Mouse (Mus musculus) liver, embryonic 12.5 days (tissue): Measurements from ENCODE around the gene Palld. TPM values are rescaled to one million over a fixed set of nuclear protein-coding genes. Genes with fewer than 3 reads are reported as not detected.

Experiments
- ATAC-seq: fragments of 200-750 bp; cut with Nextera tagmentation; 2 replicates; pipeline ENCODE4 v1.8.0; 2017; ENCODE audit warnings: moderate number of reproducible peaks, mild to moderate bottlenecking, moderate library complexity
- H3K27ac ChIP-seq: fragments of 300-500 bp; sonication (generic); 2 replicates; pipeline ENCODE4 v1.5.1; 2016; ENCODE audit warnings: mild to moderate bottlenecking
- H3K27me3 ChIP-seq: fragments of 300-500 bp; sonication (generic); replicated peaks from 2 replicates; pipeline ENCODE4 v1.6.1; 2016; ENCODE audit warnings: mild to moderate bottlenecking, moderate library complexity
- H3K36me3 ChIP-seq: fragments of 300-500 bp; sonication (generic); 2 replicates; pipeline ENCODE4 v1.6.1; 2016; ENCODE audit warnings: mild to moderate bottlenecking, moderate library complexity
- H3K4me1 ChIP-seq: fragments of 300-500 bp; sonication (generic); 2 replicates; pipeline ENCODE4 v1.6.1; 2016
- H3K4me2 ChIP-seq: fragments of 300-500 bp; sonication (generic); 2 replicates; pipeline ENCODE4 v1.6.1; 2016; ENCODE audit warnings: mild to moderate bottlenecking, moderate library complexity
- H3K4me3 ChIP-seq: fragments of 300-500 bp; sonication (generic); 2 replicates; pipeline ENCODE4 v1.5.1; 2016; ENCODE audit warnings: mild to moderate bottlenecking, moderate library complexity
- H3K9ac ChIP-seq: fragments of 300-500 bp; sonication (generic); 2 replicates; pipeline ENCODE4 v1.6.1; 2016; ENCODE audit warnings: mild to moderate bottlenecking, moderate library complexity
- H3K9me3 ChIP-seq: fragments of 300-500 bp; sonication (generic); replicated peaks from 2 replicates; pipeline ENCODE4 v1.6.1; 2016; ENCODE audit warnings: mild to moderate bottlenecking, moderate library complexity
- WGBS: fragments of 180-500 bp; shearing (Covaris S2); methylation state at CpG from one replicate; pipeline ENCODE4 v1.1.7; 2016; ENCODE audit not compliant: insufficient replicate concordance; 5-methylcytosine and 5-hydroxymethylcytosine counted together
- polyA plus RNA-seq: library from polyadenylated mRNA; unstranded; fragments of >200 nt; fragmentation: Nextera tagmentation; extraction: Ambion mirVana; gene quantifications from 2 replicates; pipeline ENCODE4 v1.2.1, GENCODE M21; 2016

Palld gene
- polyA plus RNA-seq, 1 experiment from 2014 or later = 8.4 TPM

DNA sequence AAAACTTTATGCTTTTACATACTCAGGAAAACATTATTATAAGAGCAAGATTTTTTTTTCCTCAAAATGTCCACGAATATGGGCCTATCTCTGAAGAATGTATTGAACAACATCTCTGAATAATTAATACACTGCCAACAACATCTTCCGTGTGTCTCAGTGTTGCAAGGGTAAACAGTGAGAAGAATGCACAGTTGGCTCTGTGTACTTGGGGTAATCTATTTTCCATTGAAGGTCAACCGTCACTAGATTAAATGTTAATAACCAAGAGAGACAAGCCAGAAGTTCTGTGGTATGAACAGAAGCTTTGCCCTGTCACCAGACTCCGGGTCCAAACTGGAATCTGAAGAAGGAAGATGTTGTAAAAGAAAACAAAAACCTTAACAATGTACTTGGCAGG is 339.1 kb downstream of the Palld start:
- Histone ChIP-seq H3K4me2 (no peak overlapping the region), H3K27ac (no peak overlapping the region), H3K4me3 (no peak overlapping the region), H3K9ac (no peak overlapping the region), H3K36me3 (no peaks in the 10 kb centered on the region), H3K4me1 (0 out of 2 replicates have a peak, but pooled peaks cover 5% of the 10 kb centered on the region), H3K9me3 (no peaks in the 10 kb centered on the region), H3K27me3 (no peaks in the 10 kb centered on the region)
- no peak for ATAC-seq
- WGBS = 72% methylated on average over 4 of the region's 4 CpGs

DNA sequence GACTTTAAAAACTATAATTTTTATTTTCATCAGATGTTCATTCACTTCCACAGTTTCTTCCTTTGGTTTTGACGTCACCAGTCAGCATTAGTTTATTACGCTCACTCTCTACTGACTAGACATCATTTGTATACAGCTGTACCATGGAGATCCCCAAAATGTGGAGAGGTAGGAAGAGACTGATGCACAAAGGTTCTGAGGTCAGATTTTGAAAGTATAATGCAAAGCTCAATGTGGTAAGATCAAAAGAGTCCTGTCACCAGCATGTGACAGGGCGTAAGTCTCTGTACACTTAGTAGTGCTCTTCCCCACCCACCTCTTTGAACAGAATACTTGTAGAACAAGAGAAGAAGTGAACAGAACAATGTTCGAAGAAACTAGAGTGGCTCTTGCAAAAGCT is 339.9 kb downstream of the Palld start:
- no peak for ATAC-seq
- Histone ChIP-seq H3K27me3 (no peaks in the 10 kb centered on the region), H3K27ac (no peak overlapping the region), H3K36me3 (no peaks in the 10 kb centered on the region), H3K4me1 (0 out of 2 replicates have a peak, but pooled peaks cover 5% of the 10 kb centered on the region), H3K4me2 (no peak overlapping the region), H3K9ac (no peak overlapping the region), H3K4me3 (no peak overlapping the region), H3K9me3 (no peaks in the 10 kb centered on the region)
- WGBS = 76% methylated on average over 4 of the region's 4 CpGs

DNA sequence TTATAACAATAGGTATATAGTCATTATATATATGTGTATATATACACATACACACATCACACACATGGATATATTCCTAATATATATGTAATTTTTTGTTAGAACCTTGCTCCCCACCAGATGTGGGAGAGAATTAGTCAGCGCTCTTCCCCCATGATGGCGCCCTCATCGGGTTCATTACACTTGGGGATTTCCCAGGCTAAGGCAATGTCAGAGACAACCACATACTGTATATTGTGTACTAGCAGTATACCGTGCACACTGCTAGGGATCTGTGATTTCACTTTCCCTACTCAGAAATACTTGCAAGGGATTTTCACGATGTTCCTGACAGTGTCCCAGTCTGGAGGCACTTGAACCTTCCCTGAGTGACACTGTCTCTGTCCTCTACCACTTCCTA is 341.3 kb downstream of the Palld start:
- 0 out of 2 replicates have a peak, but pooled peaks cover 5% of the 10 kb centered on the region for H3K4me1 ChIP-seq
- no peaks in the 10 kb centered on the region for H3K36me3 ChIP-seq
- no peaks in the 10 kb centered on the region for H3K9me3 ChIP-seq
- no peak overlapping the region for H3K4me2 ChIP-seq
- no peak for ATAC-seq
- 78% methylated on average over 5 of the region's 5 CpGs for WGBS
- no peak overlapping the region for H3K4me3 ChIP-seq
- H3K9ac ChIP-seq = no peak overlapping the region
- no peak overlapping the region for H3K27ac ChIP-seq
- no peaks in the 10 kb centered on the region for H3K27me3 ChIP-seq

DNA sequence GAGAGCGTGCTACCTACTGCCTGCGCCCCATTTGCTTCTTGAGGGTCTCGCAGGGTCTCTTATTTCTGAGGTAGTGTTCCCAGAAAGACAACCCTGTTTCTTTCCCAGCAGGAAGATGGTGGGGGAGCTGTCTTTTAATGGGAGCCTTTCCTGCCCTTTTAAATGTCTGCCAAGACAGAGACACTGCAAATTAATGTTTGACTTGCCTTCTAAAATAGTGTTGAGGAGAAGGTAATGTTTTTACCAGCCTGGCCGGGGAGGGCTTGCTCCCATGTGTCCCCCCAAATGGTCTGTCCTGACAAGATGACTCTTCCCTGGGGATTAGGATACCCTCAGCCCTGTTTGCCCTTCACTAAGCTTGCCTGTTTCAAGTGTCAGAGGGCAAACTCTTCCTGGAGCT is 342.5 kb downstream of the Palld start:
- Histone ChIP-seq H3K27ac (no peak overlapping the region), H3K4me3 (no peak overlapping the region), H3K4me1 (0 out of 2 replicates have a peak, but pooled peaks cover 5% of the 10 kb centered on the region), H3K9ac (no peak overlapping the region), H3K27me3 (no peaks in the 10 kb centered on the region), H3K9me3 (no peaks in the 10 kb centered on the region), H3K36me3 (no peaks in the 10 kb centered on the region), H3K4me2 (no peak overlapping the region)
- WGBS = 67% methylated on average over 4 of the region's 4 CpGs
- no peak for ATAC-seq

DNA sequence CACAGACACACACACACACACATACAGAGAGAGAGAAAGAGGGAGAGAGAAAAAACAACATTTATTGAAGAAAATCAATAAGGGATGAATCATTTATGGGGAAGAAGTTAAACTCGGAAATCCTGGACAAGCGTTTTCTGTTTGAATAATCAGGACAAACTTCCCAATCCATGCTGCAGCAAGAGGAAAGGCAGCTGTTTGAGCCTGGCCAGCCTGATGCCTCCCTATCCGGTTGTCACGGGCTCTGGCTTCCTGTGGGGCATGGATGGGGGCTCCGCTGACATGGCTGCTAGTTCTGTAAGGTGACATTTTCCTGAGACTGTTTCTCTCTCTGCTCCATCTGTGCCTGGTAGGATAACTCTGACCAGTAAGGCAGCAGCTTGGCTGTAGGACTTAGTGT is 343.0 kb downstream of the Palld start:
- 0 out of 2 replicates have a peak, but pooled peaks cover 5% of the 10 kb centered on the region for H3K4me1 ChIP-seq
- H3K4me2 ChIP-seq = no peak overlapping the region
- WGBS = 54% methylated on average over 5 of the region's 5 CpGs
- no peaks in the 10 kb centered on the region for H3K9me3 ChIP-seq
- H3K27ac ChIP-seq = no peak overlapping the region
- H3K9ac ChIP-seq = no peak overlapping the region
- no peaks in the 10 kb centered on the region for H3K27me3 ChIP-seq
- ATAC-seq = no peak
- H3K36me3 ChIP-seq = no peaks in the 10 kb centered on the region
- no peak overlapping the region for H3K4me3 ChIP-seq

DNA sequence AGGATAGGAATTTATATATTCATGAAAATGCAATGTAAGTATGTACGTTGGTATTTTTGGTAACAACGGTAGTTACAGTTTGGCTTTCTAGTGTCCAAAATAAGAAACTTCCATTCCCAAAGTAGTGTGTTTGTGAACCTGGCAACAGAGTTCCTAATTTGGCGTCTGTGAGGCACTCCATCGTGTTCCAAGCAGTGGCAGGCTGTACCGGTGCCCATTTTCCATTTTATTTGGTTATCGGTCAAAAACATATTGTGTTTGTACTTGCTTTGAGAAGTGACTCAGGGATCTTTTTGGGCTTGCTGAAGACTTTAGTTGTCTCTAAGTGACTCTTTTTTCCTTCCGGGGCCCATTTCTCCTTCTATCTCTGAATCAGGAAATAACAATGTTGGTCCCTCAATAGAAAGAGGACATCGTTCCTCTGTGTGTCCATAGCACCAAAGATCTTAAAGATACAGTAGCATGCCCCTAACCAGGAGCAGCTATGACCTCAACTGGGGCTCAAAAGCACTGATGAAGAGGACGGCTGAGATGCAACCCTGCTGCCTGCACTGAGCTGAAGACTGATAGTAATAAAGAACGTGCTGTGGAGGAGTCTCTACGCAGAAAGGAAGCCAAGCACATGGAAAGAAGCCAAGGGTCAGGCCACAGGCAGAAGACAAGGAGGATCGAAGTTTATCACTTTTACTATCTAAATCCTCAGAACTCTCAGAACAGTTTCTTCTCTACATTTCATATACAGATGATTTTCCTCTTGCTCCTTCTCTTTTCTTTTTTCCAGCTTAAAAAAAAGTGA is 344.2 kb downstream of the Palld start:
- Histone ChIP-seq H3K4me1 (0 out of 2 replicates have a peak, but pooled peaks cover 5% of the 10 kb centered on the region), H3K4me3 (no peak overlapping the region), H3K27me3 (no peaks in the 10 kb centered on the region), H3K9ac (no peak overlapping the region), H3K36me3 (no peaks in the 10 kb centered on the region), H3K9me3 (no peaks in the 10 kb centered on the region), H3K4me2 (no peak overlapping the region), H3K27ac (no peak overlapping the region)
- 52% methylated on average over 12 of the region's 12 CpGs for WGBS
- no peak for ATAC-seq

DNA sequence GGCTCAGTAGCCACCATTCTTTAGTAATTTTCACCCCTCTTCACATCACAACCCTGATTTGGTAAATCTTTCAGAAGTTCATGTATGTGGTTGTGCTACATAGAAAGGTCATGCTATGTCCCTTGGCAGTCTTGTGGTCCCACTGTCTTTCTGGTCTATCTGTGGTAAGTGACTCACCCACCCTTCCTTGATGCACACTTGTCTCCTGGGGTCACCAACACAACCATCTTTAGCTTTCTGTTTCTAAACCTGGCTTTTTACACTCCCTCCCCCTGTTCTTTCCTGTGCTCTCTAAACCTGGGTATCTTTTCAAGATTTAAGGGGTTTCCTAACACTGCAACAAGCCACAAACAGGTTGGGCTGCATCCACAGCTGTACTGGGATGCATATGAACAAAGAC is 345.5 kb downstream of the Palld start:
- H3K27me3 ChIP-seq = no peaks in the 10 kb centered on the region
- 0 out of 2 replicates have a peak, but pooled peaks cover 5% of the 10 kb centered on the region for H3K4me1 ChIP-seq
- no peak overlapping the region for H3K4me2 ChIP-seq
- no peak for ATAC-seq
- H3K27ac ChIP-seq = no peak overlapping the region
- H3K9ac ChIP-seq = no peak overlapping the region
- H3K9me3 ChIP-seq = no peaks in the 10 kb centered on the region
- no peaks in the 10 kb centered on the region for H3K36me3 ChIP-seq
- no peak overlapping the region for H3K4me3 ChIP-seq

DNA sequence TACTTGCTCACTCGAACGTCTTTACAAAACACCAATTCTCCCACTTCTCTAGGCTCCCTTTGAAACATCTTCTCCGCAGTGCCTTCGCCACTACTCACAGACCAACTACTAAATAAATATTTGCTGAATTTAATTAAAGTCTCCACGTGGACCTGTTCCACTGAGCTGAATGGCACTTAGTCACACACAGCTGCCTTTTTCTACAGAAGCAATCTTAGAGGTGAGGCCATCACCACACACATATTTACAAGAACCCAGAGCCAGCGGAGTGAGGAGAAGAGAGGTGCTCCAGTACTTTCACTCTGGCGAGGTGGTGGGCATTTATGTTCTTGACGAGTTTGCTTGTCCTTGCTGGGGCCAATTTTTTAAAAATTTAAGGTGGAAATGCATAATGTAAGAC is 346.3 kb downstream of the Palld start:
- Histone ChIP-seq H3K4me1 (0 out of 2 replicates have a peak, but pooled peaks cover 5% of the 10 kb centered on the region), H3K4me2 (no peak overlapping the region), H3K9ac (no peak overlapping the region), H3K36me3 (no peaks in the 10 kb centered on the region), H3K9me3 (no peaks in the 10 kb centered on the region), H3K4me3 (no peak overlapping the region), H3K27ac (no peak overlapping the region), H3K27me3 (no peaks in the 10 kb centered on the region)
- WGBS = 60% methylated on average over 8 of the region's 8 CpGs
- no peak for ATAC-seq

DNA sequence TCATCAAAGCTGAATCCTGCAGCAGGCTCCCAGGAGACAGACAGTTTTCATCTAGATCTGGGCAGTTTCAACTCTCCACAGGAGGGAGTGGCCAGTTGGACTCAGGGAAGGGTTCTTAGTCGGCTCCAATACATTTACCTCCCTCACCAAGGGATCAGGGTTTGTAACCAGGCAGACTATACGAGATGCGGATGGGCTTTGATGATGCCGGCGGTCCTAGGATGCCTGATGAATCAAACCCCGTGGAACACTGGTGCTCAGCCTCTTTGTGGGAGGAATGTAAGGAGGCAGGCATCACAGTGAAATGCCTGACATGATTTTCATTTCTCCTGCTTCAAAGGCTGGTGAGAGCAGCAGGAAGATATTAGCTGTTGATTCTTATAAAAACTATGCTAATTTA is 347.1 kb downstream of the Palld start:
- no peak for ATAC-seq
- H3K27me3 ChIP-seq = no peaks in the 10 kb centered on the region
- no peak overlapping the region for H3K4me2 ChIP-seq
- H3K9ac ChIP-seq = no peak overlapping the region
- 74% methylated on average over 6 of the region's 6 CpGs for WGBS
- 0 out of 2 replicates have a peak, but pooled peaks cover 5% of the 10 kb centered on the region for H3K4me1 ChIP-seq
- H3K4me3 ChIP-seq = no peak overlapping the region
- no peaks in the 10 kb centered on the region for H3K9me3 ChIP-seq
- no peak overlapping the region for H3K27ac ChIP-seq
- H3K36me3 ChIP-seq = no peaks in the 10 kb centered on the region; the same call in 1 of the 2 replicates

DNA sequence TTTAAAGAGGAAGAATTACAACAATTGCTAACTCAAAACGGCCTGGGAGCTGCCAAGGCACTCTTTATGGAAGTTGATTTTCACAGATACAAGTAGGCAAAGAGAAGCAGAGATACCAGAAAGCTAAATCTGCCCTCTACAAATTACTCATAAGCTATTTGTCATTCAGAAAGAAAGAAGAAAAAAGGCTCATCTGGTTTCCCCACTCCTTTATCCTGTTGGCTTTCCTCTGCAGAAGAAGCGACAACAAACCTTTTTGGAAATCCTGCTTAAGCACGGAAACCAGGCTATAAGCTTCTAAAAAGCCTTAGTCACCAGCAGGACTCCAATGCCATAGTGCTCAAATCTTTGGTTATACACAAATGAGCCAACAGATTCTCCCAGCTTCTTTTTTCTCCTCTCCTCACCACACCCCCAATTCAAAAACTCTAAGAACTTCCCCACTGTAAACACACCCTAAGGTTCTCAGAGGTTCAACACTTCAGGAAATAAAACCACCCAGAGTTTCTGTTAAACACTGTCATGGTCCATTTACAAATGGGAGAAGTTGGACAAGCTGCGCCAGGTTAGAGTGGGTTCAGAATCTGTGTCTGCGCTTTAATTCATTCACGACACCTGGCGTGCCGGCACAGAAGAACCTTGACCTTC is 349.6 kb downstream of the Palld start:
- H3K4me1 ChIP-seq = no peaks in the 10 kb centered on the region
- H3K9ac ChIP-seq = no peak overlapping the region
- no peak overlapping the region for H3K27ac ChIP-seq
- peaks cover 8% of the 10 kb centered on the region; the same call in 1 of the 2 replicates for H3K27me3 ChIP-seq
- peaks cover 15% of the 10 kb centered on the region for H3K9me3 ChIP-seq
- ATAC-seq = no peak
- 74% methylated on average over 8 of the region's 8 CpGs for WGBS
- H3K4me3 ChIP-seq = no peak overlapping the region
- peaks cover 18% of the 10 kb centered on the region for H3K36me3 ChIP-seq
- H3K4me2 ChIP-seq = no peak overlapping the region

DNA sequence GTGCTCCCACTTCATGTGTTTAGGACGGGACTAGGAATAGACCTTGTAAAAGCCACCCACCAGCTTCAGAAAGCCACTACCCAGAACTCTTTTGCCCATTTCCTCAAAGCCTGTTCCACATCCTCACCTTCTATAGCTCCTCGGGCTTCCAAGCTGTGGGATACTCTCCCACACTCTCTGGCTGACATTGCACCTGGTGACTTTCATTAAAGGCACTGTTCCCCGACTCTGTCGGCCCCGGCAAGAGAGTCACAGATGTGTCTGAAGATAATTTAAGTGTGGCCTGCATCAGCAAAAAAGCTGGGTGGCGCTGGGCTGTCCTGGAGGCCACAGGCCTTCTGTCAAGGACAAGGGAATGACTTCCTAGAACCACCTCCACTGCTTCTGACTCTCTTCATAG is 350.3 kb downstream of the Palld start:
- no peaks in the 10 kb centered on the region for H3K4me1 ChIP-seq
- peaks cover 8% of the 10 kb centered on the region; the same call in 1 of the 2 replicates for H3K27me3 ChIP-seq
- H3K4me2 ChIP-seq = no peak overlapping the region
- 45% methylated on average over 6 of the region's 6 CpGs for WGBS
- no peak overlapping the region for H3K4me3 ChIP-seq
- H3K36me3 ChIP-seq = peaks cover 18% of the 10 kb centered on the region
- H3K9me3 ChIP-seq = peaks cover 15% of the 10 kb centered on the region
- ATAC-seq = no peak
- H3K27ac ChIP-seq = no peak overlapping the region
- no peak overlapping the region for H3K9ac ChIP-seq

DNA sequence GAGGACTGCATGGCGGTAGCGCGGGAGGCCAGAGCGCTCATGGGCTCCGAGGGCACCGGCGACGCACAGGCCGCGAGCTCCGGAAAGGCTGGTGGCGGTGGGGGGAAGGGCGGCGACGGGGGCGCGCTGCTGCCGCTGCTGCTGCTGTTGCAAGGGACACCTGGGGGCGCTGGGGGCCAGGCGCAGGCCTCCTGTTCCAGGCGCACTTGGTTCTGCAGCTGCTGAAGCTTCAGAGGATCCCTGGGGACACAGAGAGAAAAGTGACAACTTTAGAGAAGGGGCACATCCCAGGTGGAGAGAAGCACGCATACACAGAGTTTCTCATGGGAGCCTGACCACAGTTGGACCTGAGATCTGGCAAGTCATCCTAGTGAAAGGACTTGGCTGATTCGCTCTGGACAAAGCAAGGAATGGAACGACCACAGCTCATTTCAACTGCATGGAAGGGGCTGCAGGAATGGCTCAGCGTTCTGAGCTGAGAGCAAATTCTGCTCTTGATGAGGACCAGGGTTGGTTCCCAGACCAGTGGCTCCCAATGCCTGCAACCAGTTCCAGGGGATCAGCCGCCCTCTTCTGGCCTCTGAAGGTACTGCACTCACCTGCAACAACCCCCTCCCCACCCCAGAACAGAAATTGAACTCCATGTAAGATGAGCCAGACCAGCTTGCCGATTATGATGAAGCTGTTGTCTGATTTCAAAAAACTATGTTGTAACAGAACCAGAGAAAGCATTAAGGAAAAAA is 352.3 kb downstream of the Palld start:
- H3K4me2 ChIP-seq = peak overlapping the region; percentile 19
- no peak overlapping the region for H3K27ac ChIP-seq

More for the DNA sequence above, 352.3 kb downstream of the Palld start:
- 39% methylated on average over 27 of the region's 27 CpGs for WGBS
- peaks cover 15% of the 10 kb centered on the region for H3K9me3 ChIP-seq
- no peak for ATAC-seq
- H3K4me1 ChIP-seq = no peaks in the 10 kb centered on the region
- H3K27me3 ChIP-seq = peaks cover 8% of the 10 kb centered on the region; the same call in 1 of the 2 replicates
- H3K9ac ChIP-seq = no peak overlapping the region
- peaks cover 18% of the 10 kb centered on the region for H3K36me3 ChIP-seq
- H3K4me3 ChIP-seq = no peak overlapping the region
